In genomic region chr12:32061090-32061930, GRCm38 (mm10) we compare ENCODE assay signal across 8 mouse cellular contexts. TPM values are rescaled to one million over a fixed set of nuclear protein-coding genes. Genes with fewer than 3 reads are reported as not detected.
A peak's percentile ranks its signal among the peaks of the same experiment; 100 is the strongest.
DNase-seq lines count a peak whose midpoint lies in the region; ATAC-seq lines count a peak whose summit lies in the region.

Gene Prkar2b (minus strand): TSS chr12:32061296.

- peak within 1 kb of the TSS; percentile 92 for H3K9ac ChIP-seq in forebrain, embryonic 11.5 days (ENCODE audit: low read length)
- H3K9ac ChIP-seq in heart, embryonic 16.5 days (ENCODE audit: low read length) = peak within 1 kb of the TSS; percentile 79
- H3K9ac ChIP-seq in liver, embryonic 15.5 days = peak within 1 kb of the TSS; percentile 100
- peak within 1 kb of the TSS; percentile 94 for H3K9ac ChIP-seq in neural tube, embryonic 12.5 days

- H3K27ac ChIP-seq in forebrain, embryonic 11.5 days (ENCODE audit: low read depth, low read length) = peak within 1 kb of the TSS; percentile 91
- H3K27ac ChIP-seq in heart, embryonic 16.5 days (ENCODE audit: low read length) = peak within 1 kb of the TSS; percentile 79
- peak within 1 kb of the TSS; percentile 98 for H3K27ac ChIP-seq in liver, embryonic 15.5 days (replicated peaks)
- H3K27ac ChIP-seq in neural tube, embryonic 12.5 days = peak within 1 kb of the TSS; percentile 95

- no peaks in the 10 kb centered on the region for H3K9me3 ChIP-seq in forebrain, embryonic 11.5 days (ENCODE audit: control insufficient read depth, low read length)
- no peaks in the 10 kb centered on the region for H3K9me3 ChIP-seq in heart, embryonic 16.5 days (replicated peaks; ENCODE audit: control insufficient read depth, low read length)
- H3K9me3 ChIP-seq in liver, embryonic 15.5 days (replicated peaks) = no peaks in the 10 kb centered on the region
- no peaks in the 10 kb centered on the region for H3K9me3 ChIP-seq in neural tube, embryonic 12.5 days

- no peaks in the 10 kb centered on the region; the same call in 1 of the 2 replicates for H3K27me3 ChIP-seq in forebrain, embryonic 11.5 days (ENCODE audit: control insufficient read depth, insufficient read depth, low read length)
- H3K27me3 ChIP-seq in heart, embryonic 16.5 days (ENCODE audit: control insufficient read depth, insufficient read depth, low read length) = no peaks in the 10 kb centered on the region
- H3K27me3 ChIP-seq in liver, embryonic 15.5 days = no peaks in the 10 kb centered on the region
- H3K27me3 ChIP-seq in neural tube, embryonic 12.5 days (replicated peaks) = no peaks in the 10 kb centered on the region

- no peaks in the 10 kb centered on the region for H3K36me3 ChIP-seq in forebrain, embryonic 11.5 days (ENCODE audit: control insufficient read depth, insufficient read depth, low read length)
- no peaks in the 10 kb centered on the region for H3K36me3 ChIP-seq in heart, embryonic 16.5 days (ENCODE audit: control insufficient read depth, insufficient read depth)
- peaks cover 10% of the 10 kb centered on the region for H3K36me3 ChIP-seq in liver, embryonic 15.5 days (replicated peaks)
- H3K36me3 ChIP-seq in neural tube, embryonic 12.5 days = no peaks in the 10 kb centered on the region

- H3K4me3 ChIP-seq in forebrain, embryonic 11.5 days (ENCODE audit: low read depth, low read length) = peak within 1 kb of the TSS; percentile 74
- peak within 1 kb of the TSS; percentile 78 for H3K4me3 ChIP-seq in heart, embryonic 16.5 days (ENCODE audit: low read length)
- peak within 1 kb of the TSS; percentile 100 for H3K4me3 ChIP-seq in liver, embryonic 15.5 days (replicated peaks)
- H3K4me3 ChIP-seq in neural tube, embryonic 12.5 days = peak within 1 kb of the TSS; percentile 78

- H3K4me2 ChIP-seq in forebrain, embryonic 11.5 days (ENCODE audit: low read depth, low read length, severe bottlenecking) = peak within 1 kb of the TSS; percentile 74
- peak within 1 kb of the TSS; percentile 94 for H3K4me2 ChIP-seq in heart, embryonic 16.5 days (ENCODE audit: low read depth, low read length)
- H3K4me2 ChIP-seq in liver, embryonic 15.5 days = peak within 1 kb of the TSS; percentile 84
- peak within 1 kb of the TSS; percentile 78 for H3K4me2 ChIP-seq in neural tube, embryonic 12.5 days (replicated peaks)

- WGBS in forebrain, embryonic 11.5 days = under 1% methylated on average over 52 of the region's 64 CpGs
- 1% methylated on average over 62 of the region's 64 CpGs for WGBS in heart, embryonic 16.5 days
- under 1% methylated on average over 64 of the region's 64 CpGs for WGBS in liver, embryonic 15.5 days (ENCODE audit: insufficient replicate concordance)
- under 1% methylated on average over 63 of the region's 64 CpGs for WGBS in neural tube, embryonic 12.5 days

- ATAC-seq in forebrain, embryonic 11.5 days (replicated peaks; ENCODE audit: low FRiP score) = peak; percentile 97
- ATAC-seq in heart, embryonic 16.5 days (replicated peaks; ENCODE audit: extremely low read depth, insufficient read depth, low FRiP score) = peak; percentile 95
- ATAC-seq in liver, embryonic 15.5 days (ENCODE audit: insufficient read depth) = peak; percentile 95
- peak; percentile 94 for ATAC-seq in neural tube, embryonic 12.5 days (ENCODE audit: low FRiP score, low read depth)

- DNase-seq in CD8-positive naive resting alpha-beta T cell, adult 2 months (ENCODE audit: low read depth in 2 of 2, low spot score in 2 of 2) = peak; percentile 84 to 88
- peak; percentile 77 for DNase-seq in c-Kit-positive CD71-negative TER-119-negative erythroid progenitor cells, embryonic 14.5 days (ENCODE audit: low read depth)
- DNase-seq in forebrain, embryonic 11.5 days (ENCODE audit: low spot score) = peak; percentile 98
- peak; percentile 80 to 90 for DNase-seq in kidney, postnatal 36 days
- DNase-seq in telencephalon, adult 2 months (ENCODE audit: low read depth, low spot score) = peak; percentile 68

- H3K4me1 ChIP-seq in forebrain, embryonic 11.5 days (replicated peaks; ENCODE audit: control insufficient read depth, insufficient read depth, low read length) = peaks cover 7% of the 10 kb centered on the region; the same call in 1 of the 2 replicates
- peaks cover 5% of the 10 kb centered on the region; the same call in 1 of the 2 replicates for H3K4me1 ChIP-seq in heart, embryonic 16.5 days (ENCODE audit: control insufficient read depth, insufficient read depth, low read length)
- H3K4me1 ChIP-seq in liver, embryonic 15.5 days (replicated peaks) = peaks cover 51% of the 10 kb centered on the region
- H3K4me1 ChIP-seq in neural tube, embryonic 12.5 days = peaks cover 8% of the 10 kb centered on the region; the same call in 1 of the 2 replicates

RNA-seq across cellular contexts. Expression of gene Prkar2b, which starts in this region (rescaled TPM):
- 50.1 and 50.4 TPM in 2 replicates for polyA plus RNA-seq in forebrain, embryonic 11.5 days (2014; fragmentation: Nextera tagmentation; extraction: Ambion mirVana)
- 9.4 and 10.2 TPM in 2 replicates for polyA plus RNA-seq in heart, embryonic 16.5 days (2015; fragmentation: Nextera tagmentation; extraction: Ambion mirVana)
- 66.8 and 70.4 TPM in 2 replicates for polyA plus RNA-seq in liver, embryonic 15.5 days (2015; fragmentation: Nextera tagmentation; extraction: Ambion mirVana)
- 74.0 and 78.2 TPM in 2 replicates for polyA plus RNA-seq in neural tube, embryonic 12.5 days (2016; fragmentation: Nextera tagmentation; extraction: Ambion mirVana)

Comparison
In these comparisons a context has a peak if more than half of its experiments do, and no peak if none do; other contexts are left out.
1. Peak in every context shown above with its lines: DNase-seq, ATAC-seq, H3K4me3 ChIP-seq and H3K27ac ChIP-seq.